Mouse (Mus musculus) urinary bladder, postnatal 10 days (tissue): ENCODE measurements around the gene Agap1.

Experiments used
- DNase-seq: peaks from one replicate; pipeline ENCODE4 v3.0.0; 2022; ENCODE audit warnings: low spot score

Gene Agap1

GRCm38 (mm10) chr1:89934316-89935260 is 480.0 kb downstream of the Agap1 start:
- no peak for DNase-seq

GRCm38 (mm10) chr1:89935493-89936348 is 481.1 kb downstream of the Agap1 start:
- no peak for DNase-seq

- no peak for DNase-seq
These were observed 484.4 kb downstream of the Agap1 start for GRCm38 (mm10) chr1:89938884-89939595.

GRCm38 (mm10) chr1:89939596-89939960 is 485.0 kb downstream of the Agap1 start:
- DNase-seq, result no peak

GRCm38 (mm10) chr1:89939981-89940726 is 485.5 kb downstream of the Agap1 start:
- peak; percentile 60 for DNase-seq

- no peak for DNase-seq
These were observed 486.4 kb downstream of the Agap1 start for GRCm38 (mm10) chr1:89940961-89941524.

- DNase-seq, result no peak
These were observed 487.2 kb downstream of the Agap1 start for GRCm38 (mm10) chr1:89941701-89942381.

- DNase-seq, result no peak
These were observed 487.9 kb downstream of the Agap1 start for GRCm38 (mm10) chr1:89942395-89942976.

- DNase-seq, result peak; percentile 40
These were observed 488.6 kb downstream of the Agap1 start for GRCm38 (mm10) chr1:89943202-89943601.
